Mouse (Mus musculus): Measurements from ENCODE around the gene Tnfrsf4.
A peak's percentile ranks its signal among the peaks of the same experiment; 100 is the strongest.

The Tnfrsf4 gene

DNA sequence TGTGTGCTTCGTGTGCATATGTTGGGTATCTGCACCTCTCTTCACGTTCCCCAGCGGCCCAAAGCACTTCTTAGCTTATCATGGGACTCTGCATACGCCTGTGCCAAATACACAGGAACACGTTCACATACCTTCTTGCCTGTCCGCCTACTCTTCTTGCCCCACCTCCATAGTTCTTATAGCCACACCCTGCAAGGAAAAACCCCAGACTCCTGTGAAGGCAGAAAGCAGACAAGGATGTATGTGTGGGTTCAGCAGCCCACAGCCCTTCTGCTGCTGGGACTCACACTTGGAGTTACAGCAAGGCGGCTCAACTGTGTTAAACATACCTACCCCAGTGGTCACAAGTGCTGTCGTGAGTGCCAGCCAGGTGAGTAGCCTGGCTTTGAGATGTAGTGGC lies at the start of gene Tnfrsf4:
Gene Tnfrsf4, plus strand, starts transcription at position 207 of the 400 bp plus-strand sequence.
- no peak for DNase-seq

GRCm38 (mm10) chr4:155964396-155964795 lies 49.2 kb upstream of the Tnfrsf4 start:
- DNase-seq = no peak

DNA sequence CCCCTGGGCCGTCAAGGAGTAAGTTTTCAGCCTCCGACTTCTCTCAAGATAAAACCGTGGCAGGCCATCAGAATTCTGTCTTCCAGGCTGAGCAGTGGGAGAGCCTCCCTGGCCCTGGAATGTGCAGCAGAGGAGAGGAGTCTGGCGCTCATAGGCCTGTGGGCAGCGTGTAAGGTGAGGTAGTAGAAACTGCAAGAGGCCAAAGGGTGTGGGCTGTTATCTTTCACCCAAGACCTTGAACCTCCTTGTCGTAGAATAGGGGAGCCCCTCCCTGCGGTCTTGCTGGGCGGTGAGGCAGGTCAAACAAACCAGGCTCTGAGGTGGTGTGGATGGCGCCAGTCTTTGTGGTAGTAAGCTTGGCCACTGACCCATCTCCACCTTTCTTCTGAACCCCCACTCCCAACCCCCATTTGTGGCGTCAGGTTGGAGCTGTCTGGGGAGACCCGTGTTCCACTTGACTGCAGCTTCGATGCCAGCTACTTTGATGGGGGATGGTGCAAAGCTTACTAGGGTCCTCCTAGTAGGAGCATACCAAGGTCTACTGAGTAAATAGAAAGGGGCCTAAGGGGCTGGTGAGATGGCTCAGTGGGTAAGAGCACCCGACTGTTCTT lies 44.5 kb upstream of the Tnfrsf4 start:
- DNase-seq = no peak

DNA sequence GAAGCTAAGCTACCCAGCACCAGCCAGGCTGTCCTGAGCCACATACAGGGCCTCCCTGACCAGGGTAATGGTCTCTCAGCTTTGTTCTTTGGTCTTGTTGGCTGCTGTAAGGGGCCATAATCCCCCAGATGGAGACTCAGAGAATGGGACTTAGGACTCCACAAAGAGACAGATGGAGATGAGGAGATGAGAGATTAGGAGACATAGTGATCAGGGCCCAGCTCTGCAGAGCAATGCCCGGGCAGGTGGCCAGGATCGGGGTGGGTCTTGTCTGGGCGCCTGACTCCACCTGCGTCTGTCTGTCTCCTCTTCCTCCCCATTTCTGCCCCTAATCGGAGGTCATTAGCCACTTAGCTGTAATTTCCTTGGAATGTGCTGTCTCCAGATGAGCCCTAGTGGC lies 43.4 kb upstream of the Tnfrsf4 start:
- no peak for DNase-seq

GRCm38 (mm10) chr4:155972651-155973050 lies 41.0 kb upstream of the Tnfrsf4 start:
- DNase-seq = no peak

DNA sequence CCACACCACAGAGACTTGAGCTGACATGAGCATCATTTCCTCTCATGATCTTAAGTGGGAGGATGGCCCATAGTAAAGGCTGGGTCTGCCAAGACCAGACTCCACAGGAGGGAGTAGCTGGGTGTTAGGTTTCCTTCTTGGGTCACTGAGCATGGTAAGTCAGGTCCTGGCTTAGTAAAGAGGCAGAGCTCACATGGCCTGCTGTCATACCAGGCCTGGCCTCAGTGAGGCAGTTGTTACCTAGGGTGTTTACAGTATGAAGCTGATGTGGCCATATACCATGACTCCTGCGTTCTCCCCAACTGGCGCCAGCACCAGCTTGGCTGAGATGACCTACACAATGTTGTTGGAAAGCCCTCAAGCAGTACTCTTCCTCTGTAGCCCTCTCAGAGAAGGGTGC lies 40.4 kb upstream of the Tnfrsf4 start:
- DNase-seq = no peak

DNA sequence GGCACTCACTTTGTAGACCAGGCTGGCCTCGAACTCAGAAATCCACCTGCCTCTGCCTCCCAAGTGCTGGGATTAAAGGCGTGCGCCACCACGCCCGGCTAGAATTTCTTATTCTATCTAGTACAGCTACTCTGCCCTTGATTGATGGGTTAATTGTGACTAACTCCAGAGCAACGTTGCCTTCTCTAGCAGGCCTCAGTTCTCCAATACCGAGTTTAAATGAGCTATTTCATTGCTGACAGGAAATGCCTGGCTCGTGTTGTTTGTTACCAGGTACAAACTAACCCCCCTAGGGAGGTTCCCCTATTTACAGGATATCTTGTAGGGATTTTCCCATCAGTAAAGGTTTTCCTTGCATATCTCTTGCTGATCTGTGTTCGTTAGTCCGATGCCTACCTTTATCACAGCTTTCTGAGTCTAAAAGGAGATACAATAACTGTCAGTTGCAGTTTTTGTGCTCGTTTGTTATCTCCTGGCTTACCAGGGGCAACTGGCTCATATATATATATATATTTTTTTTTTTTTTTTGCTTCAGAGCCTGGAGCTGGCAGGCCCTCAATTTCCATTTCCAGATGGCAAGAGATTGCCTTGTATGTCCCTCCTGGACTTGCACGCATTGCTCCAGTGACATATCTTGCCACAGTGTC lies 32.1 kb upstream of the Tnfrsf4 start:
- no peak for DNase-seq

DNA sequence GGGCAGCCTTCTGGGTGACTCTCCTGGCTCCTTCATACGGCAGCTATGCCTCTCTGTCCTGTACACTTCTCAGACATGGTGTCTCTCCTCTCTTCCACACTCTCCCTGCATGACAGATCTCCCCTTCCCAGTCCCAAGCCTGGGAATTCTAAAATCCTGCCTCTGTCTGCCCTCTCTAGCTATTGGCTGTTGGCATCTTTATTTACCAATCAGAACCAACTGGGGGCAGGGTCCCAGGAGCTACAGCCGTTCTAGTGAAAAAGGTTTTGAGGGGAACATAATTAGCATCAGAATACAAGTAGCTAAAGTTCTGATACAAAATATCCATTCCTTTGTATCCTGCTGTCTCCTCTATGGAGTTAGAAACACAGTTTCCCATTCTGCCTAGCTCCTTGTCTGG lies 29.9 kb upstream of the Tnfrsf4 start:
- no peak for DNase-seq

GRCm38 (mm10) chr4:155991211-155991907 lies 22.3 kb upstream of the Tnfrsf4 start:
- DNase-seq = no peak

DNA sequence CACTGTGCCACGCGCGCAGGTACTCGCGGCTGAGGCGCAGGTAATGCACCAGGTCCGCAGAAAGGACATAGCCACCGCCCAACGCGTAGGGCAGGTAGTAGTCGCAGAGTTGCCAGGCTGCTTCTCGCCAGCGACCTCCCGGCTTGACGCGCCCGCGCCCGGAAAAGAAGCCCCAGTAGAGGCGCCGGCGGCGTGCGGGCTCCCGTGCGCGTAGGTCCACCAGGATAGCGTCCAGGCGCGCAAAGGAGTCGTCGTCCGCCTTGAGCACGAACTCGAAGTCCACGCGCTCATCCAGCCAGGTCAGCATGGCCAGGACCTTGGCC lies 21.8 kb upstream of the Tnfrsf4 start:
- DNase-seq = no peak

- DNase-seq = peak in 1 of 2 experiments; percentile 75
These were observed 21.3 kb upstream of the Tnfrsf4 start, which contains the start of the genes B3galt6 and Sdf4 for GRCm38 (mm10) chr4:155992241-155992905. TSS of gene B3galt6 (minus strand) at chr4:155992649. TSS of gene Sdf4 (plus strand) at chr4:155992872.

- DNase-seq = peak; percentile 87 to 93
These were observed 20.6 kb upstream of the Tnfrsf4 start for GRCm38 (mm10) chr4:155992906-155993547.

- DNase-seq = no peak
These were observed 20.0 kb upstream of the Tnfrsf4 start for GRCm38 (mm10) chr4:155993606-155994005.

- DNase-seq = no peak
These were observed 9.5 kb upstream of the Tnfrsf4 start for GRCm38 (mm10) chr4:156004109-156004508.

GRCm38 (mm10) chr4:156008369-156008768 lies 5.3 kb upstream of the Tnfrsf4 start:
- no peak for DNase-seq

- no peak for DNase-seq
These were observed 793 bp downstream of the Tnfrsf4 start for GRCm38 (mm10) chr4:156014436-156014835.

- no peak for DNase-seq
These were observed 6.1 kb downstream of the Tnfrsf4 start for GRCm38 (mm10) chr4:156019771-156020170.

GRCm38 (mm10) chr4:156021381-156021780 lies 7.7 kb downstream of the Tnfrsf4 start:
- no peak for DNase-seq

- DNase-seq = peak in 1 of 2 experiments; percentile 50
These were observed 8.3 kb downstream of the Tnfrsf4 start for GRCm38 (mm10) chr4:156021942-156022419.

GRCm38 (mm10) chr4:156023520-156023919 lies 9.9 kb downstream of the Tnfrsf4 start:
- peak in 1 of 2 experiments; percentile 49 for DNase-seq

DNA sequence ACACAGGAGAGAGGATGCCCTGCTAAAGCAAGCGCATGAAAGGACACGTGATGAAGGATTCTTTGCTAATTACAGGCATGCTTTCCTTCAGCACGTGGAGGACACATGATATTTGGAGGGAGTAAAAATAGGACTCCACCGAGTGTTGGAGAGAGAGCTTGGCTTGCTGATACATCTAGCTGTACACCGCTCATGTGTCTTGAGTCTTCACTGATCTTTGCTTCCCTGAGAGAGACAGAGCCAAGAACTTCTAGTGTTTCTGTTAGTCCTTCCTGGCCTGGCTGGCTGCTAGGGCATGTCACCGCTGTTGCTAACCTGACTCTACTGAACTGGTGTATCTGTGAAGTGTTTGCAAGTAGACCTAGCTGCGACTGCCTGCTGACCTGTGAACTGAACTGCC lies 10.5 kb downstream of the Tnfrsf4 start:
- DNase-seq = no peak

DNA sequence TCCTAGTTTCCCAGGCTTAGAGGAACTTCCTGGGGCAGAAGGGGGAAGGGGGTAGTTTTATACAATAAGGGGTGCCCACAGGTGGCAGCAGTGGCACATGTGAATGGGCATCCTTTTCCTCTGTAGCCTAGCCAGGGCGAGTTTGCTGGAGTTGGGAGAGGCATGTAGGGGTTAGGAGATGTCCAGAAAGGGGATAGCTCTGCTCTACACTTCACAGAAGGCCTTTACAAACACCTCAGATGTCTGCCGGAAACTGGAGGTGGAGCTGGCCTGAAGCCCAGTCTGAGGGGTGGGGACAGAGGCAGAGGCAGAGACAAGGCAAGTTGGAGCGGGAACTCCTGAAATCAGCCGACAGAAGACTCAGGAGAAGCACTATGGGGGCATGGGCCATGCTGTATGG lies 12.4 kb downstream of the Tnfrsf4 start, which contains the start of gene Tnfrsf18:
Gene Tnfrsf18, plus strand, starts transcription at position 152 of the 400 bp plus-strand sequence.
- DNase-seq = peak; percentile 42 to 58

- no peak for DNase-seq
These were observed 14.9 kb downstream of the Tnfrsf4 start for GRCm38 (mm10) chr4:156028580-156028979.

Data from thymus, adult 18-20 months (tissue).